Mouse (Mus musculus) limb, embryonic 11.5 days (tissue): ENCODE results near the gene Zdhhc5. TPM values are rescaled to one million over a fixed set of nuclear protein-coding genes. Genes with fewer than 3 reads are reported as not detected.
A peak's percentile ranks its signal among the peaks of the same experiment; 100 is the strongest.
"Not testable (repeated sequence)": the region's sequence is repeated elsewhere in the genome, so short reads cannot be mapped to it uniquely, and the experiment has no call there.

Experiments
- ATAC-seq: fragments of 200-750 bp; cut with Nextera tagmentation; 2 replicates; pipeline ENCODE4 v1.8.0; 2017; ENCODE audit warnings: low read depth; ENCODE audit not compliant: insufficient number of reproducible peaks, low FRiP score, low TSS enrichment
- DNase-seq: peaks from one replicate; pipeline ENCODE4 v3.0.0-alpha.2; 2015; ENCODE audit warnings: low spot score
- H3K27ac ChIP-seq: fragments of 300-500 bp; sonication (generic); replicated peaks from 2 replicates; pipeline ENCODE4 v1.5.1; 2014; ENCODE audit warnings: low read depth, mild to moderate bottlenecking, low read length
- H3K27me3 ChIP-seq: fragments of 300-500 bp; sonication (generic); 2 replicates; pipeline ENCODE4 v1.6.1; 2014; ENCODE audit warnings: mild to moderate bottlenecking, low read length, mixed read lengths; ENCODE audit not compliant: control insufficient read depth, insufficient read depth
- H3K36me3 ChIP-seq: fragments of 300-500 bp; sonication (generic); 2 replicates; pipeline ENCODE4 v1.6.1; 2014; ENCODE audit warnings: mild to moderate bottlenecking, low read length, moderate library complexity, mixed read lengths; ENCODE audit not compliant: control insufficient read depth, insufficient read depth
- H3K4me1 ChIP-seq: fragments of 300-500 bp; sonication (generic); 2 replicates; pipeline ENCODE4 v1.6.1; 2014; ENCODE audit warnings: low read length, mixed read lengths; ENCODE audit not compliant: control insufficient read depth, insufficient read depth
- H3K4me2 ChIP-seq: fragments of 300-500 bp; sonication (generic); 2 replicates; pipeline ENCODE4 v1.6.1; 2014; ENCODE audit warnings: low read depth, mild to moderate bottlenecking, moderate library complexity; ENCODE audit not compliant: severe bottlenecking
- H3K4me3 ChIP-seq: fragments of 300-500 bp; sonication (generic); 2 replicates; pipeline ENCODE4 v1.5.1; 2014; ENCODE audit warnings: low read depth, low read length
- H3K9ac ChIP-seq: fragments of 300-500 bp; sonication (generic); 2 replicates; pipeline ENCODE4 v1.6.1; 2014; ENCODE audit warnings: mild to moderate bottlenecking, low read length
- H3K9me3 ChIP-seq: fragments of 300-500 bp; sonication (generic); 2 replicates; pipeline ENCODE4 v1.6.1; 2016; ENCODE audit warnings: low read length; ENCODE audit not compliant: control insufficient read depth
- WGBS: fragments of 180-500 bp; shearing (Covaris S2); extraction: QIAGEN DNeasy Blood & Tissue Kit; methylation state at CpG from one replicate; pipeline ENCODE4 v1.1.7; 2014; 5-methylcytosine and 5-hydroxymethylcytosine counted together
- polyA plus RNA-seq: library from polyadenylated mRNA; unstranded; fragments of >200 nt; fragmentation: Nextera tagmentation; extraction: Ambion mirVana; gene quantifications from 2 replicates; pipeline ENCODE4 v1.2.1, GENCODE M21; 2014

The Zdhhc5 gene
- polyA plus RNA-seq, 1 experiment from 2014 or later: 31.1 TPM

- Histone ChIP-seq H3K4me1 (0 out of 2 replicates have a peak, but pooled peaks cover 3% of the 10 kb centered on the region), H3K27me3 (no peaks in the 10 kb centered on the region), H3K27ac (0 out of 2 replicates have a peak within 1 kb of the TSS, but pooled peaks have one; percentile 42), H3K4me3 (peak within 1 kb of the TSS; percentile 98), H3K4me2 (peak within 1 kb of the TSS; percentile 74), H3K36me3 (peaks cover 7% of the 10 kb centered on the region; the same call in 1 of the 2 replicates), H3K9ac (peak within 1 kb of the TSS; percentile 90), H3K9me3 (no peaks in the 10 kb centered on the region)
- DNase-seq (peak; percentile 90), ATAC-seq (peak; percentile 100)
- WGBS: 0% methylated on average over 44 of the region's 44 CpGs
Observed at GRCm38 (mm10) chr2:84677968-84678880, 36.8 kb downstream of the Zdhhc5 start, which contains the start of the genes Gm28635 and Med19. Gene Gm28635, minus strand, starts transcription at chr2:84678041. Gene Med19, plus strand, starts transcription at chr2:84678402.

- peaks cover 7% of the 10 kb centered on the region; the same call in 1 of the 2 replicates for H3K36me3 ChIP-seq
- H3K4me3 ChIP-seq: peak overlapping the region; percentile 98
- H3K9me3 ChIP-seq: no peaks in the 10 kb centered on the region
- DNase-seq: peak; percentile 70
- H3K27me3 ChIP-seq: no peaks in the 10 kb centered on the region
- peak; percentile 70 for ATAC-seq
- H3K4me1 ChIP-seq: 0 out of 2 replicates have a peak, but pooled peaks cover 3% of the 10 kb centered on the region
- 12% methylated on average over 22 of the region's 22 CpGs for WGBS
- H3K9ac ChIP-seq: peak overlapping the region; percentile 47; the same call in 1 of the 2 replicates
- peak overlapping the region; percentile 74 for H3K4me2 ChIP-seq
- H3K27ac ChIP-seq: no peak overlapping the region
Observed at GRCm38 (mm10) chr2:84677270-84677967, 37.6 kb downstream of the Zdhhc5 start.

GRCm38 (mm10) chr2:84671535-84671934, 43.4 kb downstream of the Zdhhc5 start:
- H3K4me1 ChIP-seq, DNase-seq, H3K9me3 ChIP-seq, H3K27me3 ChIP-seq, H3K36me3 ChIP-seq, H3K4me2 ChIP-seq, H3K27ac ChIP-seq, H3K9ac ChIP-seq, ATAC-seq, H3K4me3 ChIP-seq: not testable (repeated sequence)
- WGBS: 66% methylated on average over 4 of the region's 5 CpGs

GRCm38 (mm10) chr2:84670569-84670933, 44.4 kb downstream of the Zdhhc5 start, which contains the start of gene Selenoh:
Gene Selenoh, minus strand, starts transcription at chr2:84670770.
- peak within 1 kb of the TSS; percentile 89 for H3K4me3 ChIP-seq
- H3K4me2 ChIP-seq: peak within 1 kb of the TSS; percentile 69
- H3K27me3 ChIP-seq: no peaks in the 10 kb centered on the region
- H3K27ac ChIP-seq: peak within 1 kb of the TSS; percentile 94
- peak; percentile 93 for ATAC-seq
- peak; percentile 93 for DNase-seq
- H3K9me3 ChIP-seq: no peaks in the 10 kb centered on the region
- H3K9ac ChIP-seq: peak within 1 kb of the TSS; percentile 95
- under 1% methylated on average over 20 of the region's 20 CpGs for WGBS
- peaks cover 5% of the 10 kb centered on the region for H3K4me1 ChIP-seq
- peaks cover 7% of the 10 kb centered on the region; the same call in 1 of the 2 replicates for H3K36me3 ChIP-seq

GRCm38 (mm10) chr2:84669828-84670568, 45.0 kb downstream of the Zdhhc5 start:
- H3K9me3 ChIP-seq: no peaks in the 10 kb centered on the region
- H3K36me3 ChIP-seq: peaks cover 7% of the 10 kb centered on the region; the same call in 1 of the 2 replicates
- DNase-seq: no peak
- 3% methylated on average over 39 of the region's 39 CpGs for WGBS
- peak overlapping the region; percentile 69 for H3K4me2 ChIP-seq
- peaks cover 5% of the 10 kb centered on the region for H3K4me1 ChIP-seq
- peak; percentile 74 for ATAC-seq
- no peaks in the 10 kb centered on the region for H3K27me3 ChIP-seq
- peak overlapping the region; percentile 95 for H3K9ac ChIP-seq
- peak overlapping the region; percentile 89 for H3K4me3 ChIP-seq
- H3K27ac ChIP-seq: peak overlapping the region; percentile 94

- ATAC-seq (no peak), DNase-seq (no peak)
- no peaks in the 10 kb centered on the region; the same call in 1 of the 2 replicates for H3K36me3 ChIP-seq
- no peak overlapping the region for H3K4me2 ChIP-seq
- no peaks in the 10 kb centered on the region for H3K27me3 ChIP-seq
- peaks cover 5% of the 10 kb centered on the region for H3K4me1 ChIP-seq
- H3K9ac ChIP-seq: no peak overlapping the region
- H3K4me3 ChIP-seq: no peak overlapping the region
- H3K9me3 ChIP-seq: no peaks in the 10 kb centered on the region
- H3K27ac ChIP-seq: no peak overlapping the region
- 66% methylated on average over 12 of the region's 12 CpGs for WGBS
Observed at GRCm38 (mm10) chr2:84666081-84666480, 48.9 kb downstream of the Zdhhc5 start.

- H3K9me3 ChIP-seq: no peaks in the 10 kb centered on the region
- H3K4me2 ChIP-seq: no peak overlapping the region
- no peaks in the 10 kb centered on the region for H3K4me1 ChIP-seq
- H3K27me3 ChIP-seq: no peaks in the 10 kb centered on the region
- no peaks in the 10 kb centered on the region for H3K36me3 ChIP-seq
- WGBS: 28% methylated on average over 2 of the region's 2 CpGs
- DNase-seq: peak; percentile 55
- no peak overlapping the region for H3K4me3 ChIP-seq
- ATAC-seq: no peak
- no peak overlapping the region for H3K27ac ChIP-seq
- H3K9ac ChIP-seq: no peak overlapping the region
Observed at GRCm38 (mm10) chr2:84662866-84663265, 52.1 kb downstream of the Zdhhc5 start.
